Mouse (Mus musculus) kidney, adult 2 months (tissue): ENCODE data around the gene Zbtb8os.

ENCODE experiments used
- CTCF ChIP-seq: fragments of 200-500 bp; conservative IDR thresholded peaks from 2 replicates; pipeline ENCODE4 v1.5.1; 2011; ENCODE audit warnings: low read depth, mild to moderate bottlenecking, control low read depth, low read length, moderate library complexity, mixed read lengths; ENCODE audit not compliant: insufficient read depth, insufficient read length
- POLR2A ChIP-seq: fragments of 200-500 bp; IDR thresholded peaks from one replicate; pipeline ENCODE4 v1.6.1; 2011; ENCODE audit warnings: low read depth, low read length, control low read depth

- no peak for TF ChIP-seq POLR2A
- TF ChIP-seq CTCF, result no peak
Measured at GRCm38 (mm10) chr4:129334677-129335215, 749 bp upstream of the Zbtb8os start.
